Mouse (Mus musculus) lung, embryonic 14.5 days (tissue): ENCODE measurements around the gene Olfr101. TPM values are rescaled to one million over a fixed set of nuclear protein-coding genes. Genes with fewer than 3 reads are reported as not detected.

Experiments used
- ATAC-seq: fragments of 200-750 bp; cut with Nextera tagmentation; 2 replicates; pipeline ENCODE4 v1.8.0; 2017; ENCODE audit warnings: mild to moderate bottlenecking, moderate TSS enrichment, moderate library complexity; ENCODE audit not compliant: insufficient read depth
- DNase-seq: peaks from one replicate; pipeline ENCODE4 v3.0.0-alpha.2; 2015
- H3K27ac ChIP-seq: fragments of 300-500 bp; sonication (generic); 2 replicates; pipeline ENCODE4 v1.5.1; 2014; ENCODE audit warnings: low read depth, mild to moderate bottlenecking, moderate library complexity
- H3K27me3 ChIP-seq: fragments of 300-500 bp; sonication (generic); 2 replicates; pipeline ENCODE4 v1.6.1; 2014; ENCODE audit warnings: low read length, control low read depth; ENCODE audit not compliant: insufficient read depth
- H3K36me3 ChIP-seq: fragments of 300-500 bp; sonication (generic); 2 replicates; pipeline ENCODE4 v1.6.1; 2014; ENCODE audit warnings: control low read depth; ENCODE audit not compliant: insufficient read depth
- H3K4me1 ChIP-seq: fragments of 300-500 bp; sonication (generic); 2 replicates; pipeline ENCODE4 v1.6.1; 2014; ENCODE audit warnings: antibody characterized with exemption, control low read depth; ENCODE audit not compliant: insufficient read depth
- H3K4me2 ChIP-seq: fragments of 300-500 bp; sonication (generic); 2 replicates; pipeline ENCODE4 v1.6.1; 2014; ENCODE audit warnings: mild to moderate bottlenecking
- H3K4me3 ChIP-seq: fragments of 300-500 bp; sonication (generic); 2 replicates; pipeline ENCODE4 v1.5.1; 2014; ENCODE audit warnings: low read depth, low read length
- H3K9ac ChIP-seq: fragments of 300-500 bp; sonication (generic); 2 replicates; pipeline ENCODE4 v1.6.1; 2014
- H3K9me3 ChIP-seq: fragments of 300-500 bp; sonication (generic); 2 replicates; pipeline ENCODE4 v1.6.1; 2016; ENCODE audit warnings: low read depth, low read length, control low read depth
- CTCF ChIP-seq: IDR thresholded peaks from 2 replicates; pipeline ENCODE4 v1.5.1; 2016; ENCODE audit warnings: antibody characterized with exemption, low read depth
- WGBS: fragments of 180-500 bp; shearing (Covaris S2); extraction: QIAGEN DNeasy Blood & Tissue Kit; methylation state at CpG from one replicate; pipeline ENCODE4 v1.1.7; 2014; 5-methylcytosine and 5-hydroxymethylcytosine counted together
- polyA plus RNA-seq: library from polyadenylated mRNA; unstranded; fragments of >200 nt; fragmentation: Nextera tagmentation; extraction: Ambion mirVana; gene quantifications from 2 replicates; pipeline ENCODE4 v1.2.1, GENCODE M21; 2014

Gene Olfr101
- polyA plus RNA-seq: not detected in 2 replicates

DNA sequence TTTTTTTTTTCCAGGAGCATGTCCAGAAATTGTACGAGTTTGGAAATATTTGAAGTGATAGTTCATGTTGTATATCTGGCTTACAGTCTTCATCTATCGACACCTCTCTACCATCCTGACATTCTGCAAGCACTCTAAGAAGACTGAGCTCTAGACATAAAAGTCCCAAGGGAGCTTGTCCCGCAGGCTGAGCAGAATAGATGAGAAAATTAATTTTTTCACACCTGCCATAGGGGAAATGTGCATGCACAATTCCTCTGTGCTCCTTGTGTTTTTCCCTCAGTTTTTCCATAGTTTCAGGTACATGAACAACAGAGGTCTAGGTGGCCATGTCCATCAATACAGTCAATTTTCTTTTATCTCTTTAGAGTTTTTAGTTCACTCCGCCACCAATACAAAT is at the start of gene Olfr101:
Gene Olfr101, minus strand, starts transcription at position 101 of the 400 bp plus-strand sequence.
- no peak for ATAC-seq
- WGBS: 69% methylated on average over 4 of the region's 4 CpGs

DNA sequence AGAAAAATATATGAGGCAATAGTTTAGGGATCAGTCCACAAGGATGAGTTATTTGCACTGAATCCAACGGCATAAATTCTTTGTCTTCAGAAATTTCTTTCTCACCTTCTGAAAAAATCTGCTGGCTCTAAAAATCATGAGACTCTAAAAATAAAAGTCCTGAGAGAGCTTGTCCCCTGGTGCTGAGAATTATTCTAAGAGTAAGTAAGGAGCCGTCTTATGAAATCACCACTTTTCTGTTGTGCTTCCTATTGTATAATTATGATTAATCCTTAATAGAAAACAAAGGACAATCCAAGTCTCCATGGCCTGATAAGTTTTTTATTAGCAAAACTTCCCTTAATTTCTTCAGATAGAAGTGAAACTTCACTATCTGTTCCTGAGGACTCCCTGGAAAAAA is 35.5 kb upstream of the Olfr101 start, which contains the start of gene Olfr103:
Gene Olfr103, minus strand, starts transcription at position 101 of the 400 bp plus-strand sequence.
- H3K27ac ChIP-seq: no peak within 1 kb of the TSS
- H3K9ac ChIP-seq: no peak within 1 kb of the TSS
- H3K4me3 ChIP-seq: no peak within 1 kb of the TSS
- H3K4me2 ChIP-seq: no peak within 1 kb of the TSS
- no peak for ATAC-seq
- 76% methylated on average over 2 of the region's 2 CpGs for WGBS
- H3K27me3 ChIP-seq: no peaks in the 10 kb centered on the region
- H3K4me1 ChIP-seq: no peaks in the 10 kb centered on the region
- H3K36me3 ChIP-seq: no peaks in the 10 kb centered on the region
- TF ChIP-seq CTCF: no peak
- H3K9me3 ChIP-seq: no peaks in the 10 kb centered on the region
- DNase-seq: no peak

More for the DNA sequence above, at the start of gene Olfr101:
- H3K4me3 ChIP-seq: no peak within 1 kb of the TSS
- no peak for TF ChIP-seq CTCF
- H3K4me2 ChIP-seq: no peak within 1 kb of the TSS
- H3K9me3 ChIP-seq: no peaks in the 10 kb centered on the region
- H3K27me3 ChIP-seq: no peaks in the 10 kb centered on the region
- no peak within 1 kb of the TSS for H3K9ac ChIP-seq
- H3K27ac ChIP-seq: no peak within 1 kb of the TSS
- H3K4me1 ChIP-seq: no peaks in the 10 kb centered on the region
- no peaks in the 10 kb centered on the region for H3K36me3 ChIP-seq
- no peak for DNase-seq

DNA sequence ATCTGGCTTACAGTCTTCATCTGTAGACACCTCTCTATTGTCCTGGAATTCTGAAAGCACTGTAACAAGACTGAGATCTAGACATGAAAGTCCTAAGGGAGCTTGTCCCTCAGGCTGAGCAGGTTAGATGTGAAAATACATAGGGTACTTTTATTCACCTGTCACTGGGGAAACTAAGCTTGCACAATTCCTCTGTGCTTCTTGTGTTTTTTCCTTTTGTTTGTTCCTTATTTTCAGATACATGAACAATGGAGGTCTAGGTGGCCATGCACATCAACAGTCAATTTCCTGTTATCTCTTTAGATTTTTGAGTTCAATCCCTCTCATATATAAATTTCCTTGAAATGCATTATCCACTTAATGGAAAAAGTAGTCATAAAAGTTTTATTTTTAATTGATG is 12.8 kb upstream of the Olfr101 start, which contains the start of gene Olfr102:
Gene Olfr102, minus strand, starts transcription at position 101 of the 400 bp plus-strand sequence.
- ATAC-seq (no peak), DNase-seq (no peak)
- Histone ChIP-seq H3K4me2 (no peak within 1 kb of the TSS), H3K9ac (no peak within 1 kb of the TSS), H3K27ac (no peak within 1 kb of the TSS), H3K36me3 (no peaks in the 10 kb centered on the region), H3K4me3 (no peak within 1 kb of the TSS), H3K9me3 (no peaks in the 10 kb centered on the region), H3K27me3 (no peaks in the 10 kb centered on the region), H3K4me1 (no peaks in the 10 kb centered on the region)
- TF ChIP-seq CTCF: no peak

DNA sequence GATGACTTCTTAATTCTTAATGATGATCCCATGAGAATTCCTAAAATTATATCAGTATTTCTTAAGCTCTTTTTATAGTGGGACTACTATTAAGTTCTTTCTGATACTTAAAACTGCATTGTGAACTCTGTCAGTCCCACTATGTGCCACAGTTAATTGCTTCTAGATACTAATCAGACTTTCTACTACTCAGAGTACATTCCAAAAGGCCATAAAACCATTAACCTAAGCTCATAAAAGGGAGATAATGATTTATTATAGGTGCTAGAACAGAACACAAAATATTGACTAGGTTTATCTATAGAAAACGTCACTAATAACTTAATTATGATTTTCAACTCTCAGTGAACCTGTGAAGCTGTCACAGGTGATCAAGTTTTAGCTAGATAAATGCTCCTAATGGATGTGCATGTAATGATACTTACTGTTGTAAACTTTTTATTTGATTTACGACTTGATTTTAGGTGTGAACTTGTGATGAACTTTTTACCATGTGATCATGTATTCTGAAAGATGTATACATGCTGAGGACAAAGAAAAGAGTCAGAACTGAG is 6.1 kb upstream of the Olfr101 start:
- no peak for ATAC-seq
- Histone ChIP-seq H3K9ac (no peak overlapping the region), H3K4me1 (no peaks in the 10 kb centered on the region), H3K4me2 (no peak overlapping the region), H3K36me3 (no peaks in the 10 kb centered on the region), H3K27ac (no peak overlapping the region), H3K27me3 (no peaks in the 10 kb centered on the region), H3K4me3 (no peak overlapping the region), H3K9me3 (no peaks in the 10 kb centered on the region)
- no peak for DNase-seq
- WGBS: 36% methylated on average over 2 of the region's 2 CpGs
- TF ChIP-seq CTCF: no peak

DNA sequence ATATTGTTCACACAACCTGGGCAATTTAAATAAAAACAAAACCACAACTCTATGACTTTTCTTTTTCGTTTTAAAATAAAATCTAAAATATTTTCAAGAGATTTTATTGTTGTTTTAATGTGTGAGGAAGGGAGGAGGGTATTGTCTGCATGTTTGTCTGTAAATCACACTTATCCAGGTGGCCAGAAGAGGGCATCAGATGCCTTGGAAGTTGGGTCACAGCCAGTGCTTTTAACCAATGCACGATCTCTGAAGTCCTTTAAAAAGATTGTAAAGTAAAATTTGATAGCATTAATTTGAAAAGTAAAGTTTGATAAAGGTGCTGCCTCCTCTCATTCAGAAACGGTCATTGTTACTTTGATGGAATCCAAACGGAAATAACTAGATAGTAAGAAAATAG is 4.4 kb upstream of the Olfr101 start:
- TF ChIP-seq CTCF: no peak
- Histone ChIP-seq H3K9ac (no peak overlapping the region), H3K4me1 (no peaks in the 10 kb centered on the region), H3K36me3 (no peaks in the 10 kb centered on the region), H3K27ac (no peak overlapping the region), H3K4me2 (no peak overlapping the region), H3K4me3 (no peak overlapping the region), H3K27me3 (no peaks in the 10 kb centered on the region), H3K9me3 (no peaks in the 10 kb centered on the region)
- 34% methylated on average over 4 of the region's 4 CpGs for WGBS
- DNase-seq (no peak), ATAC-seq (no peak)

DNA sequence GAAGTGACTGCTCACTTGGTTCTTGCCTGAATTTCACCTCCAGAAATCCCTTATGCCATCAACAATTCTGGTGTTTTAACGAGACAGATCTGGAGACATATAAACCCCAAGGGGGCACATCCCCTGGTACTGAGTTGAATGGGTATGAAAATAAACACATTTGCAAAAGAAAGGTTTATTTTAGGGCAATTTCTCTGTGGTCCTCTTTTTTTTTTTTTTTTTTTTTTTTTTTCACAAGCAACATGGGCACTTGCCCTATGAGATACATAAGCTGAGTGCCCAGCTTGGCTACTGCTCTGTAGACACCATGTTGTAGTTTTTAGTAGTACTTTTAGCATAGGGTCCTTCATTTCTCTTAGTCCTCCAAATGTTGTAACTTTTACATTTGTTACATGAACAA is 20.8 kb downstream of the Olfr101 start, which contains the start of gene Olfr99:
Gene Olfr99, minus strand, starts transcription at position 101 of the 400 bp plus-strand sequence.
- no peak within 1 kb of the TSS for H3K27ac ChIP-seq
- ATAC-seq (no peak), DNase-seq (no peak)
- H3K4me1 ChIP-seq: no peaks in the 10 kb centered on the region
- H3K9me3 ChIP-seq: no peaks in the 10 kb centered on the region
- no peaks in the 10 kb centered on the region for H3K36me3 ChIP-seq
- H3K4me2 ChIP-seq: no peak within 1 kb of the TSS
- no peaks in the 10 kb centered on the region for H3K27me3 ChIP-seq
- no peak for TF ChIP-seq CTCF
- H3K9ac ChIP-seq: no peak within 1 kb of the TSS
- no peak within 1 kb of the TSS for H3K4me3 ChIP-seq
- WGBS: 75% methylated on average over 1 of the region's 1 CpGs

DNA sequence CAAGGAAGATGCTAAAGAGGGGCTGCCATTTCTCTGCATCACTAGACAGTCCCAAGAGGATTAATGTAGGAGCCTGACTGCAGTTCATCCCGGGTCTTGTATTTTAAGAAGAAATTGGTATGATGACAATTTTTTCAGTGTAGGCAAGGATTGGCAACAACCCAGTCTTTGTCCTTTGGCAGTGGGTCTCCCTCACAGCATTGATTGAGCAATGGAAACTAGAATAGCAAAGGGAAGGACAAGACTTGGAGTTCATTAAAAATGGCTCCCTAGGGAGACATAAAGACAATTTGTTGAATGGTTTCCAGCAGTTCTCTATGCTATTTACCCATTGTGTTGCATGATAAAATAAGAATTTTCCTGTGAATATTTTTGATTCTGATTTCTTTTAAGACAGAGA is 23.8 kb downstream of the Olfr101 start:
- Histone ChIP-seq H3K4me3 (no peak overlapping the region), H3K27me3 (no peaks in the 10 kb centered on the region), H3K9ac (no peak overlapping the region), H3K9me3 (no peaks in the 10 kb centered on the region), H3K27ac (no peak overlapping the region), H3K4me1 (no peaks in the 10 kb centered on the region), H3K36me3 (no peaks in the 10 kb centered on the region), H3K4me2 (no peak overlapping the region)
- no peak for TF ChIP-seq CTCF
- WGBS: 60% methylated on average over 1 of the region's 1 CpGs
- no peak for ATAC-seq
- no peak for DNase-seq

DNA sequence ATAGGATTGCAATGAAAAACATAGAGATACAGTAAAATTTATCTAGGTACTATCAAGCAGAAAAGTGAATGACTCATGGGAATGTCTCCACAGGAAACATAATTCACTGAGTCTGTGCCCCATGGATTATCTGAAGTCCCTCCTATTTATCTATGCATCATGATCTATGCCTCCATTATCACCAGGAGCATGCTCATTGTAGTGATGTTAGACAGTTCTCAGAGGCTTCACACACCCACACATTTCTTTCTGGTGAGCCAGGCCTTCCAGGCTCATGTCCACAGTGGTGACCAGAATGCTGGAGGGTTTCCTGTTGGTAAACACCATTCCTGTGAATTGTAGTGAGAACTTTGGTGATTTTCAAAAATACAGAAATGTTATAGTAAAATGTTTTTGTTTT is 27.5 kb downstream of the Olfr101 start:
- H3K9ac ChIP-seq: no peak overlapping the region
- no peaks in the 10 kb centered on the region for H3K4me1 ChIP-seq
- no peak overlapping the region for H3K4me3 ChIP-seq
- DNase-seq (no peak), ATAC-seq (no peak)
- no peaks in the 10 kb centered on the region for H3K9me3 ChIP-seq
- H3K27me3 ChIP-seq: no peaks in the 10 kb centered on the region
- no peak overlapping the region for H3K27ac ChIP-seq
- no peaks in the 10 kb centered on the region for H3K36me3 ChIP-seq
- H3K4me2 ChIP-seq: no peak overlapping the region
- TF ChIP-seq CTCF: no peak
